Mouse (Mus musculus): ENCODE data around the gene Kdm5b. TPM values are rescaled to one million over a fixed set of nuclear protein-coding genes. Genes with fewer than 3 reads are reported as not detected.

Gene Kdm5b
- polyA plus RNA-seq, 1 experiment from 2014 or later, result 39.9 TPM

DNA sequence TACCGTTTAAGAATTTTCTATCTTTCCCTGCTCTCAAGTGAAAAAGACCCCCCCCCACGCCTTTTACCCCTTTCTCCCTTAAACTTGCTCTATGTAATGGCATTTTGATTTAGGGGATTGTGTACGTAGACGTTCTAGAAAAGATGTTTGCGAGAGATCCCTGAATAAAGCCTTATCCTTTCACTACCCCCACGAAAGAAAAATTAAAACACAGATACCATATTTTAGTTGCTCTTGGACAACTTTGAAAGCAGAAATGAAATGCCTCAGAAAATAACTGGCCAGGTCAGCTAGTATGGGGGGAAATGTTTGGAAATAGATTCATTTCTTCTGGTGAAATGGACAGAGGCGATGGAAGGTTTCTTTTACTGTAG is 1.8 kb downstream of the Kdm5b start:
- peaks cover 12% of the 10 kb centered on the region for H3K4me1 ChIP-seq (replicated peaks)

DNA sequence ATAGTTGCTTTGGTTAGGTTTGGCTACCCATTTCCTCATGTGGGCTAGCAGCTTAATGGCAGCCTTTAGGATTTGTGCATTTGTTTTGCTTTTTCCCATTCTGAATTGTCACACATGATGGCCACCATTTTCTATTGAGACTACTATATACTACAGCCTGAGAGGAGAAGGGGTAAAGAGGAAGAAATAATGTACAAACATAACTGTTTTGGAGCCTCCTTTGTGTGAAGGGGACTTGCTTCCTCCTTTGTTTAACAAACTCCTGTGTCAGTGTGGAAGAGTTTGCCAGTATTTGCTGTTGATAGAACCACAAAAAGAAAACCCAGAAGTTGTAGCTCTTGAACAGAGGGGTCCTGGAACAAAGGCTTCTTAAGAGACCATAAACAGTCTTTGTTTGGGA is 2.5 kb downstream of the Kdm5b start:
- Histone ChIP-seq H3K4me2 (peak overlapping the region; percentile 97), H3K36me3 (no peaks in the 10 kb centered on the region), H3K9me3 (replicated peaks) (no peaks in the 10 kb centered on the region), H3K4me3 (peak overlapping the region; percentile 77), H3K9ac (no peak overlapping the region), H3K27me3 (replicated peaks) (no peaks in the 10 kb centered on the region), H3K27ac (ENCODE audit: poor library complexity, severe bottlenecking) (no peak overlapping the region; the same call in 1 of the 2 replicates), H3K4me1 (replicated peaks) (peaks cover 11% of the 10 kb centered on the region)
- ATAC-seq (ENCODE audit: insufficient number of reproducible peaks, low FRiP score), result no peak

More for the DNA sequence above, 1.8 kb downstream of the Kdm5b start:
- Histone ChIP-seq H3K27ac (ENCODE audit: poor library complexity, severe bottlenecking) (peak overlapping the region; percentile 83), H3K27me3 (replicated peaks) (no peaks in the 10 kb centered on the region), H3K36me3 (no peaks in the 10 kb centered on the region), H3K4me2 (peak overlapping the region; percentile 97), H3K4me3 (peak overlapping the region; percentile 77), H3K9me3 (replicated peaks) (no peaks in the 10 kb centered on the region), H3K9ac (peak overlapping the region; percentile 93)
- 13% methylated on average over 7 of the region's 7 CpGs for WGBS
- ATAC-seq (ENCODE audit: insufficient number of reproducible peaks, low FRiP score), result no peak

DNA sequence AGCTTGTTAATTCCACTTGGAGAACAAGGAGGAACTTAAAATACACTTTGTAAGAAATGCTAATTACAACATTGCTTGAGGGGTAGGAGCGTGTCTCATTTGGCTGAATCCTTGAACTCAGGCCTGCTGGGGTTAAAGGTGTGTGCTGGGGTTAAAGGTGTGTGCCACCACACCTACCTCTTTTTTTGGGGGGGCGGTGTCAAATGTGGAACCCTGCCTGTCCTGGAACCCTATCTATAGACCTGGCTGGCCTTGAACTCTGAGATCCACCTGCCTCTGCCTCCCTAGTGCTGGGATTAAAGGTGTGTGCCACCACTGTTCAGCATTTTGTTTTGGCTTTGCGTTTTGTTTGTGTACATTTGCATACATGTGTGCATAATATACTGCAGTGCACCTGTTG is 3.8 kb downstream of the Kdm5b start:
- Histone ChIP-seq H3K9me3 (replicated peaks) (no peaks in the 10 kb centered on the region), H3K4me2 (no peak overlapping the region), H3K27ac (ENCODE audit: poor library complexity, severe bottlenecking) (no peak overlapping the region), H3K4me3 (no peak overlapping the region), H3K27me3 (replicated peaks) (no peaks in the 10 kb centered on the region), H3K4me1 (replicated peaks) (peaks cover 15% of the 10 kb centered on the region), H3K9ac (no peak overlapping the region), H3K36me3 (no peaks in the 10 kb centered on the region)
- WGBS, result 90% methylated on average over 3 of the region's 3 CpGs
- no peak for ATAC-seq (ENCODE audit: insufficient number of reproducible peaks, low FRiP score)

DNA sequence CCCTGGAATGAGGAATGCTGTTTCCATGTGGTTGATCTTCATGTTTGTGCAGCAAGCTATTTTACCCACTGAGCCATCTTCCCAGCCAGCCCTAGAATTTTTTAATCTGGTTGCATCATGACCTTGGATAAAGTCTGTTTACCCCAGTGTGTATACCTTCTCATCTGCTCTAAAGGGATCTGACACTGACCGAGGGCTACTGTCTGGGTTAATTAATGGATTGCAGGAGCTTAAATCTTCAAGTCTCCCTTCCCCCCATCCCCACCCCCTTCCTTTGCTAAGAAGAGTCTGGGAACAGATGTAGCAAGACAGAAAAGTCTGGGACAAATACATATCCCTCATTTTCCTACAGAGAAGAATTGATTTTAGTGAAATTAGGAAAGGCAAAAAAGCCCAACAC is 7.5 kb downstream of the Kdm5b start:
- Histone ChIP-seq H3K4me1 (replicated peaks) (peaks cover 21% of the 10 kb centered on the region), H3K4me2 (no peak overlapping the region), H3K36me3 (no peaks in the 10 kb centered on the region), H3K27ac (ENCODE audit: poor library complexity, severe bottlenecking) (no peak overlapping the region), H3K27me3 (replicated peaks) (no peaks in the 10 kb centered on the region), H3K9ac (no peak overlapping the region), H3K9me3 (replicated peaks) (no peaks in the 10 kb centered on the region), H3K4me3 (no peak overlapping the region)
- WGBS, result 49% methylated on average over 1 of the region's 1 CpGs
- ATAC-seq (ENCODE audit: insufficient number of reproducible peaks, low FRiP score), result no peak

- H3K27me3 ChIP-seq (replicated peaks), result no peaks in the 10 kb centered on the region
- no peak overlapping the region for H3K27ac ChIP-seq (ENCODE audit: poor library complexity, severe bottlenecking)
- ATAC-seq (ENCODE audit: insufficient number of reproducible peaks, low FRiP score), result no peak
- H3K4me2 ChIP-seq, result no peak overlapping the region
- H3K9me3 ChIP-seq (replicated peaks), result no peaks in the 10 kb centered on the region
- H3K9ac ChIP-seq, result no peak overlapping the region
- 88% methylated on average over 9 of the region's 9 CpGs for WGBS
- H3K4me1 ChIP-seq (replicated peaks), result peaks cover 22% of the 10 kb centered on the region; the same call in 1 of the 2 replicates
- H3K4me3 ChIP-seq, result no peak overlapping the region
- H3K36me3 ChIP-seq, result no peaks in the 10 kb centered on the region
These were observed 10.2 kb downstream of the Kdm5b start for GRCm38 (mm10) chr1:134570171-134570570.

- no peak overlapping the region for H3K4me2 ChIP-seq
- H3K9me3 ChIP-seq (replicated peaks), result no peaks in the 10 kb centered on the region
- no peak overlapping the region for H3K4me3 ChIP-seq
- no peaks in the 10 kb centered on the region for H3K36me3 ChIP-seq
- peaks cover 22% of the 10 kb centered on the region; the same call in 1 of the 2 replicates for H3K4me1 ChIP-seq (replicated peaks)
- H3K27ac ChIP-seq (ENCODE audit: poor library complexity, severe bottlenecking), result no peak overlapping the region
- H3K9ac ChIP-seq, result no peak overlapping the region
- WGBS, result 60% methylated on average over 3 of the region's 3 CpGs
- no peaks in the 10 kb centered on the region for H3K27me3 ChIP-seq (replicated peaks)
- ATAC-seq (ENCODE audit: insufficient number of reproducible peaks, low FRiP score), result no peak
These were observed 10.7 kb downstream of the Kdm5b start for GRCm38 (mm10) chr1:134570631-134571030.

DNA sequence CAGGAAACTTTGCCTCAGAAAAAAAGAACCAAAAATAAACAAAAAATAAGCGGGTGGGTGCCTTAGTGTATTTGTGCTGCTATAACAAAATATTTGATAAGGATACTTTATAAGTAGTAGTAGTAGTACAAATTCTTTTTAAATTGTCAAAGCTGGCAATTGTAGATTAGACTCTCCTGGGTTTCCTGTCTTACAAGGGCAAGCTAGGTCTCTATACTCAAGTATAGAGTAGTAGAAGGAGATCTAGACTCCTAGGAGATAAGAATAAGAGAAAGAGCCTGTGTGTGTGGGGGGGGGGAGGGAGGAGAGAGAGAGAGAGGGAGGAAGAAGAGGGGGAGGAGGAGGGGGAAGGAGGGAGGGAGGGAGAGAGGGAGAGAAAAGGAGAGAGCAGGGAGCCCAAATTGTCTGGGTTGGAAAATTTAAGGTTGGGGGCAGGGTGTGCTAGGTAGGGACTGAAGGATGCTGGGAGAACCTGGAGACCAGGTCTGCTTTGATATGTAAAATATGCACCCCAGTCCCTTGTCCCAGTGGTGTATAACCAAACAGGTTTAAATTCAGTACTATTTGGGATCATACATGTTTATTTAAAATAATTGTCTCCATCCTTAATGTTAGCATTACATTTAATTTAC is 13.4 kb downstream of the Kdm5b start:
- Histone ChIP-seq H3K27ac (ENCODE audit: poor library complexity, severe bottlenecking) (no peak overlapping the region), H3K4me3 (no peak overlapping the region), H3K36me3 (no peaks in the 10 kb centered on the region), H3K27me3 (replicated peaks) (no peaks in the 10 kb centered on the region), H3K4me1 (replicated peaks) (peaks cover 15% of the 10 kb centered on the region; the same call in 1 of the 2 replicates), H3K9ac (no peak overlapping the region), H3K9me3 (replicated peaks) (no peaks in the 10 kb centered on the region), H3K4me2 (no peak overlapping the region)
- WGBS, result 69% methylated on average over 1 of the region's 1 CpGs
- no peak for ATAC-seq (ENCODE audit: insufficient number of reproducible peaks, low FRiP score)

- Histone ChIP-seq H3K4me2 (no peak overlapping the region), H3K4me1 (replicated peaks) (peaks cover 15% of the 10 kb centered on the region; the same call in 1 of the 2 replicates), H3K27me3 (replicated peaks) (no peaks in the 10 kb centered on the region), H3K27ac (ENCODE audit: poor library complexity, severe bottlenecking) (no peak overlapping the region), H3K9ac (no peak overlapping the region), H3K36me3 (no peaks in the 10 kb centered on the region), H3K4me3 (no peak overlapping the region), H3K9me3 (replicated peaks) (no peaks in the 10 kb centered on the region)
- no peak for ATAC-seq (ENCODE audit: insufficient number of reproducible peaks, low FRiP score)
- 80% methylated on average over 5 of the region's 5 CpGs for WGBS
These were observed 14.0 kb downstream of the Kdm5b start for GRCm38 (mm10) chr1:134573932-134574315.

DNA sequence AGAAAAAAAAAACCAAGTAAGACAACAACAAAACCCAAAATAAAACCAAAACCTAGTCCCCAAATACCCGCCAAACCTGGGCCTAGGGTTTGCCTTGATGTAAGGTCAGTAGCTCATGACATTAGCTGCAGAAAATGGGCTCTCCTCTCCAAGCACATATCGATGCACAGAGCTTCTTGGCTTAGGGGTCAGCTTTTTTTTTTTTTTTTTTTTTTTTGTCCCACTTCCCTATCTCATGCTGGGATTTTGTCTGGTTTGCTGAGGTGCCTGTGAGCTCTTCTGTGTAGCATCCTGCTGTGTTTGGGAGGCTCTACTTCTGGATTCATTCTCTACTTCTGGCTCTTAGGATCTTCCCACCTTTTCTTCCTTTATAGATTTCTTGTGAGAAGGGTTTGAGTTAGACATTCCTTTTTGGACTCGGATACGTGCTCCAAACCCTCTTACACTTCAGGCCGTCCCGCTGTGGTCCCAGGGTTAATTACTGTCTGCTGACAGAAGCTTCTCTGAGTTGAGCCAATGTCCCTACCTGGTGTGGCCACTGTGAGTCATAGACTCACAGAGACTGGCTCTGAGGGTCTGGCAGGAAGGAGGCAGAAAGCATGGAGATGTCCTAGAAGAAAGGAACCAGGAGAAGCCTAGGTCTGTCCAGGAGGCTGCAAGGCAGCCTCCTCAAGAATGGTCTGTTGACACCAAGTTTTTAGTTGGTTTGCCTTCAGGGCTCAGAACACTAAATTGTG is 17.6 kb downstream of the Kdm5b start:
- Histone ChIP-seq H3K4me2 (no peak overlapping the region), H3K9ac (no peak overlapping the region), H3K4me3 (no peak overlapping the region), H3K9me3 (replicated peaks) (no peaks in the 10 kb centered on the region), H3K4me1 (replicated peaks) (0 out of 2 replicates have a peak, but pooled peaks cover 3% of the 10 kb centered on the region), H3K27ac (ENCODE audit: poor library complexity, severe bottlenecking) (no peak overlapping the region), H3K36me3 (no peaks in the 10 kb centered on the region), H3K27me3 (replicated peaks) (no peaks in the 10 kb centered on the region)
- ATAC-seq (ENCODE audit: insufficient number of reproducible peaks, low FRiP score), result no peak
- WGBS, result 75% methylated on average over 6 of the region's 6 CpGs

- Histone ChIP-seq H3K27ac (ENCODE audit: poor library complexity, severe bottlenecking) (no peak overlapping the region), H3K27me3 (replicated peaks) (no peaks in the 10 kb centered on the region), H3K4me3 (no peak overlapping the region), H3K9me3 (replicated peaks) (no peaks in the 10 kb centered on the region), H3K4me1 (replicated peaks) (peaks cover 12% of the 10 kb centered on the region), H3K9ac (no peak overlapping the region), H3K4me2 (no peak overlapping the region), H3K36me3 (peaks cover 9% of the 10 kb centered on the region)
- 86% methylated on average over 2 of the region's 2 CpGs for WGBS
- no peak for ATAC-seq (ENCODE audit: insufficient number of reproducible peaks, low FRiP score)
These were observed 20.8 kb downstream of the Kdm5b start for GRCm38 (mm10) chr1:134580796-134581195.

GRCm38 (mm10) chr1:134583560-134583959 is 23.6 kb downstream of the Kdm5b start:
- no peak for ATAC-seq (ENCODE audit: insufficient number of reproducible peaks, low FRiP score)
- Histone ChIP-seq H3K27ac (ENCODE audit: poor library complexity, severe bottlenecking) (no peak overlapping the region), H3K27me3 (replicated peaks) (no peaks in the 10 kb centered on the region), H3K4me1 (replicated peaks) (peaks cover 12% of the 10 kb centered on the region), H3K4me3 (no peak overlapping the region), H3K9ac (peak overlapping the region; percentile 12; the same call in 1 of the 2 replicates), H3K9me3 (replicated peaks) (no peaks in the 10 kb centered on the region), H3K36me3 (peaks cover 21% of the 10 kb centered on the region), H3K4me2 (no peak overlapping the region)
- WGBS, result 72% methylated on average over 3 of the region's 3 CpGs

Data from heart, embryonic 12.5 days (tissue).